Mouse (Mus musculus) layer of hippocampus, postnatal 10 days (tissue): ENCODE measurements around the gene Fam222b. TPM values are rescaled to one million over a fixed set of nuclear protein-coding genes. Genes with fewer than 3 reads are reported as not detected.

Source experiments
- DNase-seq, 2 experiments: peaks; one replicate each; pipeline ENCODE4 v3.0.0; 2021; ENCODE audit warnings: low spot score in 2 of 2
- total RNA-seq, 2 experiments: library from RNA; stranded (reverse); gene quantifications; 2 replicates each; pipeline ENCODE4 v1.2.3; 2021

The Fam222b gene
- total RNA-seq, 2 experiments from 2014 or later: 24.3 to 27.0 TPM

GRCm38 (mm10) chr11:78086925-78087479, 7.5 kb upstream of the Fam222b start:
- no peak for DNase-seq

DNA sequence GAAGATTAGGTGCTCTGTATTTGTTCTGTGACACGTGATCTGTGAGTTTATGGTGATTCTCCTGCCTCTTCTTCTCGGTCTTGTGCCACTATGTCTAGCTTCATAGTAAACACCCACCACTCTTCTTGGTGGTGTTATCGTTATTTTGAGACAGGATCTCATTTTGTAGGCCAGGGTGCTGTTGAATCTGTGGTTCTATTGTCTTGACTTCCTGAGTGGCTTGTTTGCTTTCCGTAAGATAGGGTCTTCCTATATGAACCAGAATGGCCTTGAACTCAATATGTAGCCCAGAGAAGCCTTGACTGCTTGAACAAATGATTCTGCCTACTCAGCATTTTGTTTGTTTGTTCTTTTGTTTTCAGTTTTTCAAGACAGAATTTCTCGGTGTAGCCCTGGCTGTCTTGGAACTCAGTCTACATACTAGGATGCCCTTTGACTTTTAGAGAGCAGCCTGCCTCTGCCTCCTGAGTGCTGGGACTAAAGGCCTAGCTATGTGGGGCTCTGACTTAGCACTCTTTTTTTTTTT, 6.6 kb upstream of the Fam222b start:
- DNase-seq: no peak

DNA sequence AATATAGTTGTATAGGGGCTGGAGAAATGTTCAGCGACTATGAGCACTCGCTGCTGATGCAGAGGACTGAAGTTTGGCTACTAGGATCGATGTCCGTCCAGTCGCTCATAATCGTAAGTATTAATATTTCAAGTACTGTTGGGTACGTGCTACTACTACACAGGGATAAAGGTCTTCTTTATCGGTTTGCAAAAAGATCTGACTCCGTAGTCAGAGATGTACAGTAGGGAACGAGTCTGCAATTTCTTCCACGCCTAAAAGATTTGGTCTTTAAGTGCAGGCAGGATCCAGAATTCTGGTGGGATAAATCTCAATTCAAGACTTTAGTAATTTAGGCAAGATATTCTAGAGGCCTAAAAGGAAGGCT, 340 bp upstream of the Fam222b start:
- no peak for DNase-seq

GRCm38 (mm10) chr11:78095144-78095516, 670 bp downstream of the Fam222b start:
- no peak for DNase-seq

GRCm38 (mm10) chr11:78097077-78097476, 2.6 kb downstream of the Fam222b start:
- no peak for DNase-seq

DNA sequence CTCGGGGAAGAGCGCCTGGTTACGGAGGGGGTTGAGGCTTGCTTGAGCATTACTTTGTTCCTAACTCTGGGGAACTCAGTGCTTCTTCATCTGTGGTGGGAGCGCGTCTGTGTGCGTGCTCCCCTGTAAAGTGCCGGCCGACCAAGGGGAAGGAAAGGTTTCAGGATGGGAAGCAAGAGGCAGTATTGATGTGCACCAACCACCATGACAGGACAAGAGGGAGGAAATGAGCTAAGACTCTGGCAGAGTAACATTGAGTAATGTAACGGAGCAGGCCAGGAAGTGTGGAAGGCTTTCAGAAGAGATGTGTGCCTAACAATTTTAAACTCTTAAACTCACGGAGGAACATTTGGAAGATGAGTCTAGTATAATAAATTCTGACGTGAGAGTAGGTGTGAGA, 6.3 kb downstream of the Fam222b start:
- DNase-seq: no peak

- DNase-seq: no peak
Observed at GRCm38 (mm10) chr11:78102142-78102541, 7.7 kb downstream of the Fam222b start.

GRCm38 (mm10) chr11:78102958-78103747, 8.7 kb downstream of the Fam222b start:
- no peak for DNase-seq

- no peak for DNase-seq
Observed at GRCm38 (mm10) chr11:78104501-78104900, 10.0 kb downstream of the Fam222b start.

- DNase-seq: no peak
Observed at GRCm38 (mm10) chr11:78113616-78114015, 19.2 kb downstream of the Fam222b start.

- DNase-seq: no peak
Observed at GRCm38 (mm10) chr11:78114676-78115366, 20.4 kb downstream of the Fam222b start.

- peak; percentile 93 to 94 for DNase-seq
Observed at GRCm38 (mm10) chr11:78115367-78116145, 21.1 kb downstream of the Fam222b start.

DNA sequence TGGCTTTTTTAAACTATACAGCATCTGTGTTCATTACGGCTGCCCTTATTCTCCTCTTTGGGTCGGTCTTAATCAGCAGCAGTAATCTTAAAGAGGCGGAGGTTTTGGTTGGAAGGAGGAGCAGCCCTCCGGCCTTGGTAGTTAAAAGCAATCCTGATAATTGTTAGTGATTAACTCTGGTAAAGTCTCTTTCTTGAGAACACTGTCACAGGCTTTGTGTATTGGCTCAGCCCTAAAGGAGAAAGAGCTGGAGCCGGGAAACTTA, 21.6 kb downstream of the Fam222b start:
- no peak for DNase-seq

GRCm38 (mm10) chr11:78118467-78118866, 24.0 kb downstream of the Fam222b start:
- no peak for DNase-seq

- no peak for DNase-seq
Observed at GRCm38 (mm10) chr11:78119898-78120297, 25.4 kb downstream of the Fam222b start.

- DNase-seq: no peak
Observed at GRCm38 (mm10) chr11:78121176-78121575, 26.7 kb downstream of the Fam222b start.

- DNase-seq: no peak
Observed at GRCm38 (mm10) chr11:78122815-78123214, 28.4 kb downstream of the Fam222b start.

DNA sequence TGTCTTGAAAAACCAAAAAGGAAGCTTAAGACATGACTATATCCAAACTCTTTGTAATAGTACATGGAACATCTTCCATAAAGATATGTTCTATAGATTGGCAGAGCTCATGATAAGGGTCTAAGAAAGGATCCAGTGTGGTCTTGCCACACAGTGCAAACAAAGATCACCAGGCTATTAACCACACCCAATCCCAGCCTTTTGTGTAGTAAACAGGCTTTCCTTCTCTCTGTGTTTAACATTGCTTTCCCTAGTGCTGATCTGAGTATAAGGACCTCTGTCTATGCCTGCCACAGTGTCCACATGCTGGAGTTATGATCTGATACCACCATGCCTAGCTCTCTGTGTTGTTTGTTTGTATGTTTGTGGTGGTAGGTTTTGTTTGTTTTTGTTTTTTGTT, 29.3 kb downstream of the Fam222b start:
- DNase-seq: no peak

DNA sequence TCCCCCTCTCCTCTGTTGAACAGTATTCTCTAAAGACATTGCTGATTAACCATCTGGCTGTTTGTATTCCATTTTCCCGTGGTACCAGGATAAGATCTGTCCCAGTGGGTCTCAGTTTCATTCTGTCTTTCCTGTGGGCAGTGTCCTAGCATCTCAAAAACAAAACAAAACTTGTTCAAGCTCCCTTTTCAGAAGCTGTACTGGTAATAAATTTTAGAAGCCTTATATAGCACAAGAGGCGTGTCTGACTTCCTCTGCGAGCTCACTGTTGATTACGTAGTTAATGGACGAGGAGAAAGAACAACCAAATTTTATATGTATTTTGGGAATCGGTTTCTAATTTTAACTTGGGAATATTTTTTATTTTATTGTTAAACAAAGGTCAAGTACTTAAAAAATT, 31.2 kb downstream of the Fam222b start:
- DNase-seq: no peak

GRCm38 (mm10) chr11:78126739-78127138, 32.3 kb downstream of the Fam222b start:
- no peak for DNase-seq

GRCm38 (mm10) chr11:78129458-78129857, 35.0 kb downstream of the Fam222b start:
- no peak for DNase-seq

- DNase-seq: no peak
Observed at GRCm38 (mm10) chr11:78133915-78134314, 39.5 kb downstream of the Fam222b start.
